8 mouse cellular contexts compared by ENCODE assay signal in genomic region chr12:84417605-84417922, GRCm38 (mm10). TPM values are rescaled to one million over a fixed set of nuclear protein-coding genes. Genes with fewer than 3 reads are reported as not detected.
DNase-seq lines count a peak whose midpoint lies in the region; ATAC-seq and TF ChIP-seq lines count a peak whose summit lies in the region.

No protein-coding gene starts in this region.

- peaks cover 6% of the 10 kb centered on the region; the same call in 1 of the 2 replicates for H3K4me1 ChIP-seq in heart, embryonic 15.5 days (replicated peaks)
- H3K4me1 ChIP-seq in bone marrow, adult 2 months (ENCODE audit: control insufficient read depth, insufficient read depth, low read length) = peaks cover 3% of the 10 kb centered on the region; the same call in 1 of the 2 replicates
- no peaks in the 10 kb centered on the region for H3K4me1 ChIP-seq in hindbrain, embryonic 11.5 days (replicated peaks; ENCODE audit: control insufficient read depth, insufficient read depth, low read length)
- H3K4me1 ChIP-seq in midbrain, embryonic 11.5 days (ENCODE audit: control insufficient read depth, insufficient read depth, low read length) = peaks cover 4% of the 10 kb centered on the region; the same call in 1 of the 2 replicates

- peak overlapping the region; percentile 64 for H3K9ac ChIP-seq in heart, embryonic 15.5 days
- H3K9ac ChIP-seq in hindbrain, embryonic 11.5 days (ENCODE audit: low read depth, low read length) = peak overlapping the region; percentile 61
- H3K9ac ChIP-seq in midbrain, embryonic 11.5 days (ENCODE audit: low read length) = peak overlapping the region; percentile 74

- peak overlapping the region; percentile 82 for H3K4me2 ChIP-seq in heart, embryonic 15.5 days
- H3K4me2 ChIP-seq in hindbrain, embryonic 11.5 days (replicated peaks; ENCODE audit: low read depth, low read length) = peak overlapping the region; percentile 73
- peak overlapping the region; percentile 77 for H3K4me2 ChIP-seq in midbrain, embryonic 11.5 days

- ATAC-seq in heart, embryonic 15.5 days (replicated peaks; ENCODE audit: insufficient number of reproducible peaks, insufficient read depth, low FRiP score, low read depth) = no peak
- no peak for ATAC-seq in hindbrain, embryonic 11.5 days (ENCODE audit: low FRiP score)
- ATAC-seq in midbrain, embryonic 11.5 days (ENCODE audit: low FRiP score) = no peak

- DNase-seq in heart, postnatal 25 days (ENCODE audit: low spot score) = no peak
- DNase-seq in hindbrain, embryonic 11.5 days (ENCODE audit: low spot score) = no peak
- DNase-seq in midbrain, embryonic 11.5 days (ENCODE audit: low spot score, missing footprints) = no peak
- no peak for DNase-seq in cerebellum, postnatal 4 days (ENCODE audit: low spot score in 2 of 2)
- DNase-seq in kidney, postnatal 4 days = no peak
- DNase-seq in adrenal gland, postnatal 14 days = no peak

- peak overlapping the region; percentile 66 for H3K27ac ChIP-seq in heart, embryonic 15.5 days
- peak overlapping the region; percentile 82 for H3K27ac ChIP-seq in bone marrow, adult 2 months (ENCODE audit: control insufficient read depth, insufficient read depth, low read depth, low read length, poor library complexity)
- H3K27ac ChIP-seq in hindbrain, embryonic 11.5 days (ENCODE audit: low read depth, low read length) = no peak overlapping the region
- no peak overlapping the region for H3K27ac ChIP-seq in midbrain, embryonic 11.5 days (ENCODE audit: low read depth, low read length)

- no peak for TF ChIP-seq CTCF in bone marrow, adult 2 months (IDR thresholded peaks at IDR 0.05; ENCODE audit: control insufficient read depth, insufficient read depth, low read length)

- H3K9me3 ChIP-seq in heart, embryonic 15.5 days (replicated peaks) = no peaks in the 10 kb centered on the region
- H3K9me3 ChIP-seq in hindbrain, embryonic 11.5 days (ENCODE audit: control insufficient read depth, low read length) = no peaks in the 10 kb centered on the region
- no peaks in the 10 kb centered on the region for H3K9me3 ChIP-seq in midbrain, embryonic 11.5 days (ENCODE audit: control insufficient read depth, low read length)

- H3K4me3 ChIP-seq in heart, embryonic 15.5 days = peak overlapping the region; percentile 69
- H3K4me3 ChIP-seq in bone marrow, adult 2 months (replicated peaks; ENCODE audit: control insufficient read depth, low read depth, low read length) = peak overlapping the region; percentile 70
- H3K4me3 ChIP-seq in hindbrain, embryonic 11.5 days (ENCODE audit: low read depth, low read length) = peak overlapping the region; percentile 46
- peak overlapping the region; percentile 41 for H3K4me3 ChIP-seq in midbrain, embryonic 11.5 days (ENCODE audit: low read depth, low read length)

- no peak for TF ChIP-seq POLR2A in bone marrow, adult 2 months (IDR thresholded peaks at IDR 0.05; ENCODE audit: borderline replicate concordance, control insufficient read depth, low read depth, low read length)

- no peaks in the 10 kb centered on the region for H3K36me3 ChIP-seq in heart, embryonic 15.5 days
- H3K36me3 ChIP-seq in hindbrain, embryonic 11.5 days (ENCODE audit: control insufficient read depth, insufficient read depth, low read length) = no peaks in the 10 kb centered on the region
- no peaks in the 10 kb centered on the region; the same call in 1 of the 2 replicates for H3K36me3 ChIP-seq in midbrain, embryonic 11.5 days (ENCODE audit: control insufficient read depth, insufficient read depth, low read length)

- intact Hi-C loops in heart, postnatal 25 days (cut with DNase I) = no loop called here

- H3K27me3 ChIP-seq in heart, embryonic 15.5 days = no peaks in the 10 kb centered on the region
- H3K27me3 ChIP-seq in hindbrain, embryonic 11.5 days (ENCODE audit: control insufficient read depth, insufficient read depth, low read length) = no peaks in the 10 kb centered on the region
- no peaks in the 10 kb centered on the region for H3K27me3 ChIP-seq in midbrain, embryonic 11.5 days (ENCODE audit: control insufficient read depth, insufficient read depth, low read length)

- 35% methylated on average over 18 of the region's 18 CpGs for whole genome bisulfite sequencing in heart, embryonic 15.5 days
- 40% methylated on average over 18 of the region's 18 CpGs for WGBS in bone marrow, adult 2 months
- 36% methylated on average over 18 of the region's 18 CpGs for WGBS in hindbrain, embryonic 11.5 days
- 33% methylated on average over 18 of the region's 18 CpGs for WGBS in midbrain, embryonic 11.5 days

RNA-seq across cellular contexts. Expression of gene Rnf113a2, which starts 0.6 kb away (rescaled TPM):
- polyA plus RNA-seq in heart, embryonic 15.5 days (2015; fragmentation: Nextera tagmentation; extraction: Ambion mirVana) = 19.7 and 22.2 TPM in 2 replicates
- total RNA-seq in heart, postnatal 25 days (2021) = 1 to 10 TPM; 8.4 to 8.5 TPM
- polyA plus RNA-seq in bone marrow, adult 2 months (2011; ENCODE audit: insufficient read depth, insufficient read length, low replicate concordance, missing spikeins) = 9.5 and 10.6 TPM in 2 replicates
- 30.2 and 33.9 TPM in 2 replicates for polyA plus RNA-seq in hindbrain, embryonic 11.5 days (2014; fragmentation: Nextera tagmentation; extraction: Ambion mirVana)
- polyA plus RNA-seq in midbrain, embryonic 11.5 days (2014; fragmentation: Nextera tagmentation; extraction: Ambion mirVana) = 28.0 and 30.8 TPM in 2 replicates
- 17.1 and 20.8 TPM in 2 replicates for total RNA-seq in adrenal gland, postnatal 14 days (2021)

RNA-seq across cellular contexts. Expression of gene Bbof1, which starts 8.7 kb away (rescaled TPM):
- polyA plus RNA-seq in heart, embryonic 15.5 days (2015; fragmentation: Nextera tagmentation; extraction: Ambion mirVana) = 1.1 and 1.5 TPM in 2 replicates
- 1 to 10 TPM; 1.3 to 3.0 TPM for total RNA-seq in heart, postnatal 25 days (2021)
- 2.8 and 3.0 TPM in 2 replicates for polyA plus RNA-seq in bone marrow, adult 2 months (2011; ENCODE audit: insufficient read depth, insufficient read length, low replicate concordance, missing spikeins)
- 1.5 and 2.4 TPM in 2 replicates for polyA plus RNA-seq in hindbrain, embryonic 11.5 days (2014; fragmentation: Nextera tagmentation; extraction: Ambion mirVana)
- polyA plus RNA-seq in midbrain, embryonic 11.5 days (2014; fragmentation: Nextera tagmentation; extraction: Ambion mirVana) = 0.70 and 0.81 TPM in 2 replicates
- total RNA-seq in adrenal gland, postnatal 14 days (2021) = 3.9 and 7.2 TPM in 2 replicates

RNA-seq across cellular contexts. Expression of gene Entpd5, which starts 8.7 kb away (rescaled TPM):
- 30.3 and 32.2 TPM in 2 replicates for polyA plus RNA-seq in heart, embryonic 15.5 days (2015; fragmentation: Nextera tagmentation; extraction: Ambion mirVana)
- total RNA-seq in heart, postnatal 25 days (2021) = 10 to 100 TPM; 58.1 to 59.2 TPM
- 13.8 and 25.0 TPM in 2 replicates for polyA plus RNA-seq in bone marrow, adult 2 months (2011; ENCODE audit: insufficient read depth, insufficient read length, low replicate concordance, missing spikeins)
- 10.6 and 12.0 TPM in 2 replicates for polyA plus RNA-seq in hindbrain, embryonic 11.5 days (2014; fragmentation: Nextera tagmentation; extraction: Ambion mirVana)
- polyA plus RNA-seq in midbrain, embryonic 11.5 days (2014; fragmentation: Nextera tagmentation; extraction: Ambion mirVana) = 8.8 and 9.3 TPM in 2 replicates
- 81.4 and 86.0 TPM in 2 replicates for total RNA-seq in adrenal gland, postnatal 14 days (2021)

RNA-seq across cellular contexts. Expression of gene Aldh6a1, which starts 33.2 kb away (rescaled TPM):
- polyA plus RNA-seq in heart, embryonic 15.5 days (2015; fragmentation: Nextera tagmentation; extraction: Ambion mirVana) = 55.5 and 58.9 TPM in 2 replicates
- 100 to 1,000 TPM; 178 to 183 TPM for total RNA-seq in heart, postnatal 25 days (2021)
- 2.5 and 3.0 TPM in 2 replicates for polyA plus RNA-seq in bone marrow, adult 2 months (2011; ENCODE audit: insufficient read depth, insufficient read length, low replicate concordance, missing spikeins)
- polyA plus RNA-seq in hindbrain, embryonic 11.5 days (2014; fragmentation: Nextera tagmentation; extraction: Ambion mirVana) = 25.4 and 25.9 TPM in 2 replicates
- 25.5 and 26.9 TPM in 2 replicates for polyA plus RNA-seq in midbrain, embryonic 11.5 days (2014; fragmentation: Nextera tagmentation; extraction: Ambion mirVana)
- total RNA-seq in adrenal gland, postnatal 14 days (2021) = 232 and 242 TPM in 2 replicates

RNA-seq across cellular contexts. Expression of gene Lin52, which starts 33.7 kb away (rescaled TPM):
- 13.3 and 15.1 TPM in 2 replicates for polyA plus RNA-seq in heart, embryonic 15.5 days (2015; fragmentation: Nextera tagmentation; extraction: Ambion mirVana)
- 10 to 100 TPM; 10.2 to 12.2 TPM for total RNA-seq in heart, postnatal 25 days (2021)
- polyA plus RNA-seq in bone marrow, adult 2 months (2011; ENCODE audit: insufficient read depth, insufficient read length, low replicate concordance, missing spikeins) = 12.5 and 13.0 TPM in 2 replicates
- 32.8 and 35.9 TPM in 2 replicates for polyA plus RNA-seq in hindbrain, embryonic 11.5 days (2014; fragmentation: Nextera tagmentation; extraction: Ambion mirVana)
- 42.2 and 45.7 TPM in 2 replicates for polyA plus RNA-seq in midbrain, embryonic 11.5 days (2014; fragmentation: Nextera tagmentation; extraction: Ambion mirVana)
- 11.6 and 15.2 TPM in 2 replicates for total RNA-seq in adrenal gland, postnatal 14 days (2021)

Comparison
In these comparisons a context has a peak if more than half of its experiments do, and no peak if none do; other contexts are left out.
1. H3K27ac ChIP-seq: peak in heart, embryonic 15.5 days (single experiment) and bone marrow, adult 2 months (single experiment); none in hindbrain, embryonic 11.5 days (single experiment) and midbrain, embryonic 11.5 days (single experiment).
2. Peak in every context shown above with its lines, with median percentiles within 50 percentile points of each other: H3K4me2 ChIP-seq, H3K4me3 ChIP-seq and H3K9ac ChIP-seq.